Mouse (Mus musculus): ENCODE measurements around the gene Ilk.

Ilk gene

GRCm38 (mm10) chr7:105777316-105777715 is 40.9 kb downstream of the Ilk start:
- in situ Hi-C loops (cut with MboI; ENCODE audit: low pct_unique_long_range_greater_than_20kb in 1 of 2, low sequenced_read_pairs in 2 of 2, unreplicated experiment in 1 of 2): no loop called here

GRCm38 (mm10) chr7:105777797-105778552 is 41.6 kb downstream of the Ilk start:
- in situ Hi-C loops (cut with MboI; ENCODE audit: low pct_unique_long_range_greater_than_20kb in 1 of 2, low sequenced_read_pairs in 2 of 2, unreplicated experiment in 1 of 2): no loop called here

GRCm38 (mm10) chr7:105778553-105779265 is 42.3 kb downstream of the Ilk start:
- in situ Hi-C loops (cut with MboI; ENCODE audit: low pct_unique_long_range_greater_than_20kb in 1 of 2, low sequenced_read_pairs in 2 of 2, unreplicated experiment in 1 of 2): no loop called here

- in situ Hi-C loops (cut with MboI; ENCODE audit: low pct_unique_long_range_greater_than_20kb in 1 of 2, low sequenced_read_pairs in 2 of 2, unreplicated experiment in 1 of 2): no loop called here
Measured at GRCm38 (mm10) chr7:105783861-105784260, 47.5 kb downstream of the Ilk start.

- in situ Hi-C loops (cut with MboI; ENCODE audit: low pct_unique_long_range_greater_than_20kb in 1 of 2, low sequenced_read_pairs in 2 of 2, unreplicated experiment in 1 of 2): no loop called here
Measured at GRCm38 (mm10) chr7:105784556-105784955, 48.2 kb downstream of the Ilk start.

- in situ Hi-C loops (cut with MboI; ENCODE audit: low pct_unique_long_range_greater_than_20kb in 1 of 2, low sequenced_read_pairs in 2 of 2, unreplicated experiment in 1 of 2): no loop called here
Measured at GRCm38 (mm10) chr7:105786506-105787284, 50.3 kb downstream of the Ilk start.

- in situ Hi-C loops (cut with MboI; ENCODE audit: low pct_unique_long_range_greater_than_20kb in 1 of 2, low sequenced_read_pairs in 2 of 2, unreplicated experiment in 1 of 2): no loop called here
Measured at GRCm38 (mm10) chr7:105787285-105788140, 51.1 kb downstream of the Ilk start, which contains the start of gene Dchs1. Gene Dchs1, minus strand, starts transcription at chr7:105787654.

- in situ Hi-C loops (cut with MboI; ENCODE audit: low pct_unique_long_range_greater_than_20kb in 1 of 2, low sequenced_read_pairs in 2 of 2, unreplicated experiment in 1 of 2): no loop called here
Measured at GRCm38 (mm10) chr7:105791147-105791546, 54.8 kb downstream of the Ilk start.
